8 mouse cellular contexts compared by ENCODE assay signal in genomic region chr19:28989515-28989914, GRCm38 (mm10). TPM values are rescaled to one million over a fixed set of nuclear protein-coding genes. Genes with fewer than 3 reads are reported as not detected.
DNase-seq lines count a peak whose midpoint lies in the region; ATAC-seq and TF ChIP-seq lines count a peak whose summit lies in the region.

No protein-coding gene starts in this region.

- no peak for ATAC-seq in heart, embryonic 11.5 days (replicated peaks; ENCODE audit: insufficient number of reproducible peaks, low FRiP score, low TSS enrichment)
- ATAC-seq in forebrain, postnatal 0 days = no peak
- no peak for ATAC-seq in liver, postnatal 0 days

- H3K36me3 ChIP-seq in heart, embryonic 11.5 days (ENCODE audit: control insufficient read depth, insufficient read depth, low read length) = peaks cover 5% of the 10 kb centered on the region
- no peaks in the 10 kb centered on the region for H3K36me3 ChIP-seq in ES-Bruce4 (ENCODE audit: control insufficient read depth, insufficient read depth, low read length, poor library complexity, severe bottlenecking)
- H3K36me3 ChIP-seq in forebrain, postnatal 0 days (ENCODE audit: insufficient read depth) = 0 out of 2 replicates have a peak, but pooled peaks cover 3% of the 10 kb centered on the region
- peaks cover 3% of the 10 kb centered on the region for H3K36me3 ChIP-seq in liver, postnatal 0 days (replicated peaks; ENCODE audit: insufficient read depth, low read length)

- TF ChIP-seq CTCF in ES-Bruce4 (IDR thresholded peaks at IDR 0.05; ENCODE audit: low read depth, low read length) = no peak
- TF ChIP-seq CTCF in forebrain, postnatal 0 days (IDR thresholded peaks at IDR 0.05; ENCODE audit: low read depth) = no peak
- no peak for TF ChIP-seq CTCF in liver, postnatal 0 days (IDR thresholded peaks at IDR 0.05; ENCODE audit: low read depth)

- H3K27ac ChIP-seq in heart, embryonic 11.5 days (ENCODE audit: low read depth, low read length) = peak overlapping the region; percentile 92; the same call in 1 of the 2 replicates
- 0 out of 2 replicates have a peak overlapping the region, but pooled peaks have one; percentile 66 for H3K27ac ChIP-seq in ES-Bruce4 (ENCODE audit: insufficient read depth, low read length)
- no peak overlapping the region for H3K27ac ChIP-seq in forebrain, postnatal 0 days (ENCODE audit: low read depth, low read length)
- peak overlapping the region; percentile 98 for H3K27ac ChIP-seq in liver, postnatal 0 days (ENCODE audit: low read depth)

- no peak for TF ChIP-seq EP300 in ES-Bruce4 (IDR thresholded peaks at IDR 0.05; ENCODE audit: insufficient read depth, low read depth, low read length)
- TF ChIP-seq EP300 in liver, postnatal 0 days (IDR thresholded peaks at IDR 0.05; ENCODE audit: low read depth) = no peak

- DNase-seq in heart, postnatal 14 days = no peak
- DNase-seq in forebrain, postnatal 0 days = no peak
- no peak for DNase-seq in liver, postnatal 0 days
- no peak for DNase-seq in thymus, postnatal 10 days (ENCODE audit: low spot score in 2 of 2)
- DNase-seq in adrenal gland, postnatal 36 days = no peak
- no peak for DNase-seq in left cerebral cortex, adult 11 months (ENCODE audit: low spot score)

- no peaks in the 10 kb centered on the region for H3K27me3 ChIP-seq in heart, embryonic 11.5 days (ENCODE audit: control insufficient read depth, insufficient read depth, low read length)
- no peaks in the 10 kb centered on the region for H3K27me3 ChIP-seq in ES-Bruce4 (ENCODE audit: control insufficient read depth, insufficient read depth, low read length, poor library complexity, severe bottlenecking)
- H3K27me3 ChIP-seq in forebrain, postnatal 0 days (ENCODE audit: insufficient read depth, low read length) = no peaks in the 10 kb centered on the region
- H3K27me3 ChIP-seq in liver, postnatal 0 days (ENCODE audit: insufficient read depth, low read length) = no peaks in the 10 kb centered on the region

- H3K4me3 ChIP-seq in heart, embryonic 11.5 days (ENCODE audit: low read depth, low read length) = peak overlapping the region; percentile 77
- peak overlapping the region; percentile 77; the same call in 1 of the 2 replicates for H3K4me3 ChIP-seq in ES-Bruce4 (ENCODE audit: low read depth, low read length)
- H3K4me3 ChIP-seq in forebrain, postnatal 0 days (ENCODE audit: low read depth, low read length) = peak overlapping the region; percentile 63
- peak overlapping the region; percentile 99 for H3K4me3 ChIP-seq in liver, postnatal 0 days (ENCODE audit: low read depth, low read length)

- 52% methylated on average over 8 of the region's 8 CpGs for WGBS in heart, embryonic 11.5 days (ENCODE audit: insufficient replicate concordance)
- 76% methylated on average over 8 of the region's 8 CpGs for WGBS in forebrain, postnatal 0 days
- WGBS in liver, postnatal 0 days (ENCODE audit: insufficient replicate concordance) = 45% methylated on average over 8 of the region's 8 CpGs

- H3K4me2 ChIP-seq in heart, embryonic 11.5 days = peak overlapping the region; percentile 67
- H3K4me2 ChIP-seq in forebrain, postnatal 0 days (ENCODE audit: low read depth) = peak overlapping the region; percentile 78
- peak overlapping the region; percentile 88 for H3K4me2 ChIP-seq in liver, postnatal 0 days (ENCODE audit: low read depth, low read length)

- H3K9ac ChIP-seq in heart, embryonic 11.5 days (ENCODE audit: low read depth, low read length) = peak overlapping the region; percentile 93
- H3K9ac ChIP-seq in ES-Bruce4 (ENCODE audit: low read depth, poor library complexity, severe bottlenecking) = peak overlapping the region; percentile 82
- peak overlapping the region; percentile 76; the same call in 1 of the 2 replicates for H3K9ac ChIP-seq in forebrain, postnatal 0 days
- H3K9ac ChIP-seq in liver, postnatal 0 days (replicated peaks) = peak overlapping the region; percentile 96

- intact Hi-C loops in heart, postnatal 14 days (cut with DNase I) = loop anchor here (2.0 kb wide), 1 partner anchor 19 kb away; no protein-coding TSS in a partner anchor

- H3K9me3 ChIP-seq in heart, embryonic 11.5 days (replicated peaks; ENCODE audit: control insufficient read depth, low read length) = no peaks in the 10 kb centered on the region
- H3K9me3 ChIP-seq in ES-Bruce4 (replicated peaks; ENCODE audit: control insufficient read depth, insufficient read depth, low read length, poor library complexity, severe bottlenecking) = no peaks in the 10 kb centered on the region
- no peaks in the 10 kb centered on the region for H3K9me3 ChIP-seq in forebrain, postnatal 0 days (ENCODE audit: low read length)
- H3K9me3 ChIP-seq in liver, postnatal 0 days (ENCODE audit: low read length) = no peaks in the 10 kb centered on the region

- TF ChIP-seq POLR2A in ES-Bruce4 (IDR thresholded peaks at IDR 0.05; ENCODE audit: insufficient read depth, low read length) = no peak

- peaks cover 8% of the 10 kb centered on the region; the same call in 1 of the 2 replicates for H3K4me1 ChIP-seq in heart, embryonic 11.5 days (ENCODE audit: control insufficient read depth, insufficient read depth, low read length)
- peaks cover 2% of the 10 kb centered on the region for H3K4me1 ChIP-seq in ES-Bruce4 (ENCODE audit: control insufficient read depth, insufficient read depth, low read length)
- peaks cover 8% of the 10 kb centered on the region; the same call in 1 of the 2 replicates for H3K4me1 ChIP-seq in forebrain, postnatal 0 days (ENCODE audit: insufficient read depth)
- H3K4me1 ChIP-seq in liver, postnatal 0 days (ENCODE audit: insufficient read depth) = peaks cover 14% of the 10 kb centered on the region

RNA-seq across cellular contexts. Expression of gene Cdc37l1, which starts 0.6 kb away (rescaled TPM):
- 35.6 and 36.7 TPM in 2 replicates for polyA plus RNA-seq in heart, embryonic 11.5 days (2014; fragmentation: Nextera tagmentation; extraction: Ambion mirVana)
- 10 to 100 TPM; 67.5 to 74.0 TPM for total RNA-seq in heart, postnatal 14 days (2021)
- 58.9 and 59.3 TPM in 2 replicates for polyA plus RNA-seq in ES-Bruce4 (2011; ENCODE audit: insufficient read depth, insufficient read length, low read depth, missing spikeins)
- total RNA-seq in forebrain, postnatal 0 days (2014; rRNA removed) = 57.8 and 78.9 TPM in 2 replicates
- 23.8 and 30.7 TPM in 2 replicates for polyA plus RNA-seq in forebrain, postnatal 0 days (2015; fragmentation: Nextera tagmentation; extraction: Ambion mirVana)
- 10.0 and 10.2 TPM in 2 replicates for polyA plus RNA-seq in liver, postnatal 0 days (2015; fragmentation: Nextera tagmentation; extraction: Ambion mirVana)
- 10 to 100 TPM; 43.4 to 52.5 TPM for total RNA-seq in adrenal gland, postnatal 36 days (2021)

RNA-seq across cellular contexts. Expression of gene 4430402I18Rik, which starts 21.9 kb away (rescaled TPM):
- 2.3 and 5.1 TPM in 2 replicates for polyA plus RNA-seq in heart, embryonic 11.5 days (2014; fragmentation: Nextera tagmentation; extraction: Ambion mirVana)
- total RNA-seq in heart, postnatal 14 days (2021) = 10 to 100 TPM; 14.2 to 14.9 TPM
- 0.72 and 1.7 TPM in 2 replicates for polyA plus RNA-seq in ES-Bruce4 (2011; ENCODE audit: insufficient read depth, insufficient read length, low read depth, missing spikeins)
- total RNA-seq in forebrain, postnatal 0 days (2014; rRNA removed) = 1.9 and 2.1 TPM in 2 replicates
- 4.1 and 4.7 TPM in 2 replicates for polyA plus RNA-seq in forebrain, postnatal 0 days (2015; fragmentation: Nextera tagmentation; extraction: Ambion mirVana)
- polyA plus RNA-seq in liver, postnatal 0 days (2015; fragmentation: Nextera tagmentation; extraction: Ambion mirVana) = 8.1 and 10.9 TPM in 2 replicates
- 1 to 10 TPM; 3.2 to 8.6 TPM for total RNA-seq in adrenal gland, postnatal 36 days (2021)

RNA-seq across cellular contexts. Expression of gene Plpp6, which starts 25.8 kb away (rescaled TPM):
- 6.2 and 8.3 TPM in 2 replicates for polyA plus RNA-seq in heart, embryonic 11.5 days (2014; fragmentation: Nextera tagmentation; extraction: Ambion mirVana)
- total RNA-seq in heart, postnatal 14 days (2021) = 1 to 10 TPM; 6.1 to 6.2 TPM
- polyA plus RNA-seq in ES-Bruce4 (2011; ENCODE audit: insufficient read depth, insufficient read length, low read depth, missing spikeins) = 3.4 and 5.6 TPM in 2 replicates
- 17.6 and 22.6 TPM in 2 replicates for total RNA-seq in forebrain, postnatal 0 days (2014; rRNA removed)
- polyA plus RNA-seq in forebrain, postnatal 0 days (2015; fragmentation: Nextera tagmentation; extraction: Ambion mirVana) = 13.2 and 17.8 TPM in 2 replicates
- 4.7 and 5.7 TPM in 2 replicates for polyA plus RNA-seq in liver, postnatal 0 days (2015; fragmentation: Nextera tagmentation; extraction: Ambion mirVana)
- total RNA-seq in adrenal gland, postnatal 36 days (2021) = 10 to 100 TPM; 25.4 to 43.7 TPM

RNA-seq across cellular contexts. Expression of gene Ak3, which starts 58.2 kb away (rescaled TPM):
- polyA plus RNA-seq in heart, embryonic 11.5 days (2014; fragmentation: Nextera tagmentation; extraction: Ambion mirVana) = 72.5 and 74.4 TPM in 2 replicates
- total RNA-seq in heart, postnatal 14 days (2021) = 10 to 100 TPM; 86.6 to 88.6 TPM
- 20.4 and 23.3 TPM in 2 replicates for polyA plus RNA-seq in ES-Bruce4 (2011; ENCODE audit: insufficient read depth, insufficient read length, low read depth, missing spikeins)
- 62.5 and 76.5 TPM in 2 replicates for total RNA-seq in forebrain, postnatal 0 days (2014; rRNA removed)
- polyA plus RNA-seq in forebrain, postnatal 0 days (2015; fragmentation: Nextera tagmentation; extraction: Ambion mirVana) = 58.0 and 68.2 TPM in 2 replicates
- polyA plus RNA-seq in liver, postnatal 0 days (2015; fragmentation: Nextera tagmentation; extraction: Ambion mirVana) = 48.1 and 49.9 TPM in 2 replicates
- total RNA-seq in adrenal gland, postnatal 36 days (2021) = 100 to 1,000 TPM; 146 to 253 TPM
